Mouse (Mus musculus) right cerebral cortex, postnatal 25 days (tissue): ENCODE results near the gene Parn.

Source experiments
- DNase-seq: peaks from one replicate; pipeline ENCODE4 v3.0.0; 2022

Gene Parn

DNA sequence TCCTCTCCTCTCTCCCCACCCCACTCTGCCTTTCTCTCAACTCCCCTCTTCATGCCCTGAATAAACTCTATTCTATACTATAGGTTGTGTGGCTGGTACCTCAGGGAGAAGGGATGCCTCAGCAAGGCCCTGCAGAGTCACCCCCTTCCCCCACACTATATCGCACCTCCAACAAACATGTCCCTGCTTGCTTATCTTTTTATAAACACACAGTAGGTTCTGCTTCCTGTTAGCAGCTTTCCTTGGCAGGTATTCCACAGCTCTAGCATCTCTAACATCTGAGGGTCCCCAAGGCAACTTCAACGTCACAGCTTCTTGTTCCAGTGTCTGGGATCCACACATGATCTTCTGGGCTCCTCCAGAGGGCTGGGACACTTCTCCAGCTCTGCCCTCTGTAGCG is 117.3 kb downstream of the Parn start:
- no peak for DNase-seq

DNA sequence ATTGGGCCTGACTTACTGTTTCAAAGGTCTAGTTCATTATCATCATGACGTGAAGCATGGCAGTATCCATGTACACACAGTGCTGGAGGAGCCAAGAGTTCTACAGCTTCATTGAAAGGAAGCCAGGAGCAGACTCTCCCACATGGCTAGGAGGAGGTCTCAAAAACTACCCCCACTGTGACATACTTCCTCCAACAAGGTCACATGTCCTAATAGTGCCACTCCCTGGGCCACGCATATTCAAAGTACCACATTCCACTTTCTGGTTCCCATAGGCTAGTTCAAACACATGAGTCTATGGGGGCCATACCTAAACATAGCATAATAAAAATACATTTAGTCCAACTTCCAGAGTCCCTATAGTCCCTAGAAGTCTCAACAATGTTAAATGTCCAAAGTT is 118.0 kb downstream of the Parn start:
- no peak for DNase-seq

DNA sequence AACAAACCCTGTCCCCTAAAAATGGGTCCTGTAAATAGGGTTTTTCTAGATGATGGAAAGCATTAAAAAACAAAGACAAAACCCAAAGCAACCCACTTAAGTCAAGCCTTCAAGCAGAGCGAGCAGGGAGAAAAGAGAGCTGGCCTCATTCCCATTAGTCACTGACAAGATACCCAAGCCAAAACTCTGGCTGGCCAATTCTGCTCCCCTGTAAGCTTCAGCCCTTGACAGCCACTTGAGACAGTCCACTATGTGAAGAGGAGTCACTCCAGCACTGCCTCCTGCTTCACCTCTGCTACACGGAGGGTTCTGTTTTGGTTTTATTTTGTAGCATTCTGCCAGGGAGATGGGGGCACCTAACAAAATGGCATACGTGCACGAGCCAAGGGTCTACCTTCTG is 126.2 kb downstream of the Parn start:
- no peak for DNase-seq

DNA sequence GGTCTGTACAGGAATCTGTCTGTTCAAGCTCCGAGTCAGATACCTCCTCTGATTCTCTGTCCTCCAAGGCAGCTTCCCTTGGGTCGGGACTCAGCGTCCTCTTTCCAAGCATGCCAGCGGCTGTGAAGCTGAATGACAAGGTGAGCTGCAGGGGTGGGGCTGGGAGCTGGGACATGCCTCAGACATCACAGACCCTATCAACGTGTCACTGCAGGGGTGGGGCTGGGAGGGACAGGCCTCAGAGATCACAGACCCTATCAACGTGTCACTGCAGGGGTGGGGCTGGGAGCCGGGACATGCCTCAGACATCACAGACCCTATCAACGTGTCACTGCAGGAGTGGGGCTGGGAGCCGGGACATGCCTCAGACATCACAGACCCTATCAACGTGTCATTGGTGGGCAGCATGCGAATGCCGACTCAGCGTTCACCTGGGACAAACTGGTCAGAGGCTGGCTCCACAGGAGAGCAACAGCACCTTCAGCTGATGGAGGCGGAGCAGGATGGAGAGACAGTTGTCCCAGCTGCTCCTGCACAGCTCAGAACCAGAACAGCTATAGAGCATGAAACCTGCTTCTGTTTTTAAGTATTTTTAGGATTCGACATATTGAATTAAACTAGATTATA is 126.7 kb downstream of the Parn start:
- DNase-seq, result no peak

DNA sequence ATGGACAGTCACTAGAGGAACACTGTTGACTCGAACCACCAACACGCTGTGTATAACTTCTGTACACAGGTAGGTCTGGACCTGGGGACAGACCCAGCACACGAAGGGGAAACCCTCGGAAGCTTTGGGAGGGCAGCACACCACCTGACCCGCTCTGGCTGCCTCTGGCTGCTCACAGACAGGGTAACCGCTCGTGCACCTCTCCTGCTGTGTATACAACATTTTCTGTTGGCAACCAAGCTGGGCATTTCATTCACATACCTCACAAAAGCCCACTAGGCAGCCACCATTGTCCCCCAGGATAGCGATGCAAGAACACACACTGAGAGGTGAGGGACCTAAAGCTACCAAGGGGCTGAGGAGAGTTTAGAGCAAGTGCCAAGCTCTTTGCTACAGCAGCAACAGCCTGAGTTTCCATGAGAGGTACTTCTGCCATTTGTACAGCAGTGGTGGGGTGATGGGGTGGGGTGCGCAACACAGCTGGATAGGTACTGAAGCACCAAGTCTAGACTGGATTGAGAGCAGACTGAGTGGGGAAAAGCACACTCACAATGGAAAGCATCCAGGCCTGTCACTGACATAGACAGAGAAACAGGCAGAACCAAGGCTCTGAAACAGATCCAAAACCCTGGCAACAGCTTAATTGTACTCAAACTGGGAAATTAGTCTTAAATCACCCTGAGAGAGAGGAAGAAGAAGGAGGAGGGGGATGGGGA is 128.9 kb downstream of the Parn start:
- DNase-seq, result no peak

DNA sequence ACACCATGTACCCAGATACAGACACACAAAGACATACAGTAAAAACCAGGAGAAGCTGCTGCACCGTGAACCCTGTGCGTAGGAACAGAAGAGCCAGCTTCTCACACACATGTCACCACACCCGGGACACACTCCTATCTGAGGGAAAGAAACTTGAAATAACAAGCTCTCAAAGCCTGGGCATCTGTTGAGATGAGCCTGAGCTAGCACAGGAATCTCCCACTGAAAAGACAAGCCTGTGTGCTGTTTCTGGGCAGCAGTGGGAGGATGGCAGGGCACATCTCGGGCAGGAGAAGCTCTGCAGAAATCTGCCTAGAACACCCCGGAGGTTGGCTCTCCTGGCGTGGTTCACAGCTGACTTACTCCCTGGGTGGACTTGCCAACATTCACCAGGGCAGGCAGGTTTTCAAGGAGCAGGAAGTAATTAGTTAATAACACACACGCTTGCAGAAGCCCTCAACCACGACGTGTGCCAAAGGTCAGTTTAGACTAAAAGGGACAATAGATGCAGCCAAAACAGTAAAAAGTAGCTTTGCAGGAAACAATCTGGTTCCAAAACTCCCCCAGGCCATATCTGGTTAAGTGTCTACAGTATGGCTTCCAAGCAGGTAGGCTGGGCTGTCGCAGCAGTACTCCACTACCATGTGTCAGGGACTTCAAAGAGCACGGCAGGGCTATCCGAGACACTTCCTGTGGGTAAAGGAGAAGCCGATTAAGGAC is 129.6 kb downstream of the Parn start:
- no peak for DNase-seq

DNA sequence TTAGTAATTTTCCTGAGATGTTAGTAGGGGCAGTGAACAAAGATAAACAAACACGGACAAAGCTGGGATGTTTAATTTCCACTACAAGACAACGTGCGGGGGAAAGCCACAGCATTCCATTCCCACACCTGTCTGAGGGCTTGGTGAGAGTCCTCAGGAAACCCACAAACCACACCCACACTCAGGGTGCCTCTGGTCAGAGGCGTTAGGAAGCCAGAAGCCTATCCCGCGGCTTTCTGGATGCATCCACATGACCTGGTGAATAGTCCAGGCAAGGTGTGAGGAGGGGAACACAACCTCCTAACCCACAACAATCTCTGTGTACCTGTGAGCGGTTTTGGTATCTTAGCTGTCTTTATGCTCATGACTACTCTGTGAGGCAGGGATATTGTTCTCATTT is 131.6 kb downstream of the Parn start:
- DNase-seq, result no peak

DNA sequence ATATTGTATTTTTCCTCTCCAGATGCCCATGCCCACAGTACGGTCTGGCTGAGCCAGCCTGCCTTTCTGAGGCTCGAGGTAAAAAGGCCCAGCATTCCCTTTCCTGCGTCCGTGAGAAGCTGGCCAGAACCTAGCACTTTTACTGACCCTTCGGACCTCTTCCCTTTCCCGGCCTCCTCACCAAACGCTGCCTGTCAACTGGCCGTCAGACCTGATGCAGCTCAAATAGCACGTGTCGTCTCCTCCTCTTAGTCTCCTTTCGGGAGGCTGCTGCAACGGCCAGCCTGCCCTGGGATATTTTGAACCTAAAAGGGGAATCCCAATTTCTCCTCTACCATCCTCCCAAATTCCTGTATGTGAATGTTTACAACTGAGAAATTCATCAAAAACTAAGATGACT is 132.1 kb downstream of the Parn start:
- DNase-seq, result no peak

DNA sequence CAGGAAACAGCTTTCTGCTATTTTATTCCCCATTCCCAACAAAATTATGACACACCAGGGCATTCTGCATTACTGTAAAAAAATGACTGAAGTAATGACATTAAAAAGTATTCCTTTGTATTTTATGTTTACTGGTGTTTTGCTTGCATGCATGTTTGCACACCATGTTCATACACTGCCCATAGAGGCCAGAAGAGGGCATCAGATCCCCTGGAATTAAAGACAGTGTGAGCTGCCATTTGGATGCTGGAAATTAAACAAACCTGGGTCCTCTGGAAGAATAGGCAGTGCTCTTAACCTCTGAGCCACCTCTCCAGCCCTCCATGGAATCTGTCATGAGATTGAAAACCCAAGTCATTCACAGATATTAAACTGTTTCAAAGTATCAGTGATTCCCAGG is 135.1 kb downstream of the Parn start:
- no peak for DNase-seq

DNA sequence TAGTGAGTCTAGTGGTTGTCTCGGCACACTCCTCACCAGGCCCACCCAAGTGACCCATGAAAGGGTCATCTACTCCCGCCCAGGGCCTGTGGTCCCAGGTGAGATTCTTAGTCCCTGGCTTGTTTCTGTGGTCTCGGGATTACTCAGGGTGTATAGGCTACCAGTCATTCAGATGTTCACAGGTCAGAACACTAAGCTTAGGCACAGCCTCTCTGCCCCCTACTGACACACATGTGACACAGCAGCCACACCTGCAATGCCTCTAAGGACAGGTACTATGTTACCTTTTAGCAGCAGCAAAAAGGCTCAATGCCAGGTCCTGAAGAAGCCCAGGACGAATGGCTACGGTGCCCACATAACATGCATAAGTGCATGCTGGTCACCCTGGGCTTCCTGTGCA is 136.7 kb downstream of the Parn start:
- DNase-seq, result no peak

DNA sequence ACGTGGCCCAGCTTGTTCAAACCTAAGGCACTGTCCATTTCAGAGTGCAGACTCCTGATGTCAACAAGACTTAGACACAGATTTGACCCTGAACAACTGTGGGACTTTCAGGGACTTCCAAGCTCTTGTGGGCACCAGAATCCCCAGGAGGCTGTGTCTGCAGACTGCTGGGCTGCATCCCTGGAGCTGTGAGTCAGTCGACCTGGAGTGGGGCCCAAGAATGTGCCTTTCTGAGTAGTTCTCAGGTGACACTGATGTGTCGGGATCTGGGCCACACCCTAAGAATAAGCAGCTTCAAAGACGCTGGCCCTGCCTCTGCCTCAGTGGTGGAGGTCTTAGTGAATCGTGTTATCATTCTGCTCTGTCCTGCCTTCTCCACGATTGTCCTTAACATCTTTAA is 146.6 kb downstream of the Parn start:
- DNase-seq, result no peak

DNA sequence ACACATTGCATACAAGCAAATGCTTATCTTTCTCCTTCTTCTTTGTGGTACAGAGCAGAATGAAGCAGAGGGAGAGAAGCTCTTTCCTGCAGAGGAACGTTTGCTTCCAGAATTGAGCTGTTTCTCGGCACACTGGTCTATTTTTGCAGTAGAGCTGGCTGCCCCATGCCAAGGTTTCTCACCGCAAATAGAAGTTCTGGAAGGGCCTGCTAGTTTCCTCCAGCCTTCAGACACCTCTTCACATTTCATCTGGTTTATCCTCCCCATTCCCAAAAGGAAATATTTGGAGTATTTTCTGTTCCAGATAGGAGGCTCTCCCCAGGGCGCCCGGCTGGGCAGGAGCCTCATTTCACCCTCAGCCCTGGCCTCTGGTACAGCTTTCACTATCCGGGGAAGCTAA is 147.7 kb downstream of the Parn start:
- peak; percentile 38 for DNase-seq

DNA sequence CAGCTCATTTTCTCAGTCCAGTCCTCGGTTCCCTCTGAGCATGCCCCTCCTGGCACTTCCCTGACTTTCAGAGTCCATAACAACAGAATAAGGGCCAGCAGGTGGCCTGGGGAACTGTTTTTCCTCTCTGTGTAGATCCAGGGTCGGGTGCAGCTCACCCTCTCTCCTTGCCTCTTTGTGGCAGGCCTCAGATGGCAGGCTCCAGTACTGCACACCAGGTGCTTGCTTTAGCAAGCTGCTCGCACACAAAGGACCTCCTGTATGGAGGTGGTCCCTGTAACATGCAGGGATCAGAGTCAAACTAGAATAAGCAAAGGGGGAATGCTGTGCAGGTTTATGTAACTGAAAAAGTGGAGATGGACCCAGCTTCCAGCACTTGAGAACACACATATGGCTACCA is 151.8 kb downstream of the Parn start:
- DNase-seq, result no peak

DNA sequence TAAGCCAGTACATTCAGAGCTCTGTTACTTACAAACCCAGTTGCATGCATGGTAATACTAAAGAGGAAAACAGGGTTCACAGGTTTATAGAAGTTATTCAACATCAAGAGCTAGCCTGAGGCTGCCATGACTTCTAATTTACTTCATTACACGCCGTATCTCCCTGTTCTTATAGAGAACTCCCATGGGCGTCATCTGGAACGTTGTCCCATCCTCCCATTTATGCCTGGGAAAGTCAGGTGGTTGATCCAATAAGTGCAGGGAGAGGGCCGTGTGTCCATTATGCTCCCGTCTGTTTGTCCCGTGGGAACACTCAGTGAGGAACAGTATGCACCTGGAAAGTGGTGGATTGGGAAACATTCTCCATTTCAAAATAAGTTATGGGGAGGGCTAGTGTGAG is 152.4 kb downstream of the Parn start:
- no peak for DNase-seq

DNA sequence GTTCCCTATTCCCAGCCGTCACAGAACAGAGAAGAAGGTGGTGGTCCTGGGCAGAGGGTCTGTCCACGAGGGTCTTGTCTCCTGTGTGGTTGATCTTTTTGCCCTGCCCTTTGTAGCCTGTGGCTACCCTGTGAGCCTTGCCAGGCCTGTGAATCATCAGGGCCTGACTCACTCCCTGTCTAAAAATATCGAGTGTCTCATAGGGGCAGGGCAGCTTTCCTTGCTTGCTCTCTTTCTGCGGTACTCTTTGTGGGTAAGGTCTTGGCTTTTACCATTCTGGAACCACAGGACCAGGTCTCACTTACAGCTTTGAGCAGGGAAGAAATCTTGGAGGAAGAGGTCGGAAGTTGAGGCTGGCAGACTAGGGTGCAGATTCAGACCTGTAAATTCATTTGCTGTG is 162.9 kb downstream of the Parn start:
- no peak for DNase-seq

DNA sequence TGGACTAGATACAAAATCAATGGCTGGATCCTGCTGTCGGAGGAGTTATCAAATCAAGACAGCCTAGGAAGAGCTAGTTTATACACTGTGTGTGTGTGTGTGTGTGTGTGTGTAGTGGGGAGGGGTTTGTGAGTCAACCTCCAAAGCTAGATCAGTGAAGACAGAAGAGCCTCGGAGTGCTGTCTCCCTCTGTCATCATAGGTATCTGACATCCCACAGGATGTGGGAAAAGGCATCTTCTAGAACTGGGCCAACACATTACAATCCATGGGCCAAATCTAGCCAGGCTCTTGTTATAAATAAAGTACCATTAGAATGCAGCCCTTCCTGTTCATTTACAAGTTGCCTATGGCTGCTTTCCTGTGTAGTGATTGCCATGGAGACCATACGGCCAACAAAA is 163.5 kb downstream of the Parn start:
- DNase-seq, result no peak

DNA sequence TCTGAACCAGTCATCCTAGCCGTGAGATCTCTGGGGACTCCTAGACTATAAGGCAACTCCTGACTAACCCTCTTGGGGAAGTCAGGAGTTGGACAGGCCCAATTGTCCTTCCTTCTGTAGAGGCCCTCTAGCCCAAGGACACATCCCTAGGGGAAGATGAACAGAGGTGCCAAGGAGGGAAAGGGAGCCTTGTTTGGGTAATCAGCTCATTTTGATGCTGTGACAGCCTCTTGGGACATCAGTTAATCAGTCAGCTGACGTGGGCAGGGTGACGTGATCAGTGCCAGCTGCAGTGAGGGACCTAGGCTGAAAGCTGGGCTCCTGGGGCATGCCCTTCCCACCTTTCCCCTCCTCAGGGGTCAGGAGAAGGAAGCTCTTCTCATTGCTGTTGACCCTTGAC is 169.0 kb downstream of the Parn start:
- DNase-seq, result no peak

DNA sequence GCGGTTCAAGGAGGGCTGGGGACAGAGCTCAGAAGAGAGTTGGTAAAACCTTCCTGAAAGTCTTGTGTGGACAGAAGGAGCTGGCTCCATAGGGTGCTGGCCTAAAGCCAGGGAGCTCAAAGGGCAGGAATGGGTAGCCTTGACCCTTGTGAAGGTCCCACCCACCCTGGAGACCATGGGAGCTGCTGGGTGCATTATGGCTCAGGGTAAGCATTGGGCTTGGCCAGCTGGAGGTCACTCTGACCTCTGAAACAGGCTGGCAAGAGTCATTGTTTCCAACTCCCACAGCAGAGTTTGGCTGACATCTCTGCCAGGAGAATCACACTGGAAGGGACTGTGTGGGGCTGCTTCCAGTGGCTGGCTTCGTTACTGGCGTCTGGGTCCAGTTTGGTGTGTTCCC is 174.0 kb downstream of the Parn start:
- no peak for DNase-seq

DNA sequence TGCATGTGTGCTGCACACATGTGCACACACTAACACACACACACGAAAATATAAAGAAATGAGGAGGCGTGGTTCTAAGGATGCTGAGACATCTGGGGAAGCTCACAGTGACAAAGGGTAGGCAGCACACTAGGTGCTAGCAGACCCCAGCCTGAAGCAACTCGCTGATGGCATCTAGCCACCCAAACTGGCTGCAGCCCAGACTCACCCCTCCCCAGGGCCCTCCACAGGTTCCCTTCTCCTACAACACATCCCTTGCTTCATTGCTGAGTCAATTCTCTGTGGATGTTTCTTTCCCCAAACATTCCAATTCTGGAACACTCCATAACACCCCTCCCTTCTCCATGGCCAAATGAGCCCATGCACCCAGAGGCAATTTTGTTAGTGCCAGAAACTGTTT is 175.0 kb downstream of the Parn start:
- DNase-seq, result no peak

DNA sequence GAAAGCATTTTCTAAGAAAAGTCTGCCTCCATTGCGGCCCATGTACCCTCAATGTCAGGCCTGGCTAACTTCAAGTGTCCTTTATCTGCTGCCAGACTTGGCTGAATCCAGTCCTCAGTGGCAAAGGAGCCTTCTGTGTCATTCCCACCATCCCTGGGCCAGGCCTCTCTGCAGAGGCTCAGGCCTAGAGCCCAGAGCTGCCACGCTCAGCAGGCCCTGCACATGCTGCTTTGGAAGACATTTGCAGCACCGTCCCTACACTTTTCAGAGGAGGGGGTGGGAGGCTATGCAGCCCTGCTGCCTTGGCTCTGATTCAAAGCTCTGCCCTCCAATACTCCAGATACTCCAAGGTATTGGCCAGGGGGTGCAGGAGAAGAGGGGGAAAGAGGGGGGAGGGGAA is 176.2 kb downstream of the Parn start:
- no peak for DNase-seq
